Mouse (Mus musculus): ENCODE measurements around the gene Hps3.

GRCm38 (mm10) chr3:20026996-20027689 is 8.0 kb downstream of the Hps3 start:
- no peak for TF ChIP-seq CTCF (IDR thresholded peaks at IDR 0.05; ENCODE audit: insufficient read depth, low read depth, low read length)
- TF ChIP-seq POLR2A (IDR thresholded peaks at IDR 0.05; ENCODE audit: insufficient read depth, low read depth, low read length) = no peak
